Mouse (Mus musculus) MEL (cell line): ENCODE measurements around the gene Ccdc172.

Experiments used
- CTCF ChIP-seq, 3 experiments: IDR thresholded peaks in 2 of 3; conservative IDR thresholded peaks in 1 of 3; 2 replicates each; pipeline ENCODE4 v1.5.1; 2011 to 2012; ENCODE audit warnings: low read length in 3 of 3, low read depth in 2 of 3, mild to moderate bottlenecking in 2 of 3, improper control_type of control experiment in 1 of 3, inconsistent platforms in 1 of 3, mixed read lengths in 1 of 3, moderate library complexity in 1 of 3; ENCODE audit not compliant: control insufficient read depth in 1 of 3, insufficient read depth in 1 of 3, poor library complexity in 1 of 3, severe bottlenecking in 1 of 3
- HCFC1 ChIP-seq: IDR thresholded peaks from 2 replicates; pipeline ENCODE4 v1.6.1; 2012; ENCODE audit warnings: low read depth, mild to moderate bottlenecking, inconsistent platforms, low read length, improper control_type of control experiment, moderate library complexity
- MAX ChIP-seq: IDR thresholded peaks from 2 replicates; pipeline ENCODE4 v1.6.1; 2011; ENCODE audit warnings: low read length, improper control_type of control experiment
- USF1 ChIP-seq: IDR thresholded peaks from 2 replicates; pipeline ENCODE4 v1.6.1; 2014; ENCODE audit warnings: low read depth, mild to moderate bottlenecking, inconsistent platforms, low read length, improper control_type of control experiment, moderate library complexity

GRCm38 (mm10) chr19:58511818-58512217 is at the start of gene Ccdc172:
- TF ChIP-seq HCFC1 (no peak), CTCF (IDR thresholded peaks at IDR 0.05 in 2 of 3, conservative IDR thresholded peaks at IDR 0.05 in 1 of 3; ENCODE audit: control insufficient read depth in 1 of 3, insufficient read depth in 1 of 3, low read depth in 2 of 3, low read length in 3 of 3, poor library complexity in 1 of 3, severe bottlenecking in 1 of 3) (no peak), MAX (no peak), USF1 (no peak)
